Mouse (Mus musculus): ENCODE results near the gene Lig1.

- TF ChIP-seq CTCF (IDR thresholded peaks at IDR 0.05; ENCODE audit: low read depth, low read length): no peak
- TF ChIP-seq POLR2A (IDR thresholded peaks at IDR 0.05; ENCODE audit: extremely low read depth, insufficient read depth, low read length): no peak
Observed at GRCm38 (mm10) chr7:13268749-13269260, 8.3 kb upstream of the Lig1 start.
